Mouse (Mus musculus) lung, adult 2 months (tissue): Measurements from ENCODE around the gene Ltbr.

Experiments used
- CTCF ChIP-seq: fragments of 200-500 bp; IDR thresholded peaks from 2 replicates; pipeline ENCODE4 v1.5.1; 2011; ENCODE audit warnings: mild to moderate bottlenecking, low read length, control low read depth; ENCODE audit not compliant: insufficient read depth
- POLR2A ChIP-seq: fragments of 200-500 bp; IDR thresholded peaks from 2 replicates; pipeline ENCODE4 v1.6.1; 2011; ENCODE audit warnings: low read depth, mild to moderate bottlenecking, control low read depth, low read length, borderline replicate concordance; ENCODE audit errors: extremely low read depth

GRCm38 (mm10) chr6:125346029-125346428 lies 32.3 kb upstream of the Ltbr start:
- no peak for TF ChIP-seq POLR2A
- no peak for TF ChIP-seq CTCF
